Mouse (Mus musculus): ENCODE measurements around the gene Phf11c.

- TF ChIP-seq CTCF (IDR thresholded peaks at IDR 0.05; ENCODE audit: control insufficient read depth, insufficient read depth, insufficient replicate concordance, low read depth, low read length) (no peak), POLR2A (IDR thresholded peaks at IDR 0.05; ENCODE audit: control insufficient read depth, low read depth, low read length) (no peak)
Measured at GRCm38 (mm10) chr14:59366386-59367105, 28.6 kb downstream of the Phf11c start.

Data from testis, adult 2 months (tissue).